Mouse (Mus musculus) ES-CJ7 (cell line): ENCODE data around the gene Nfam1.
"Not testable (repeated sequence)": the region's sequence is repeated elsewhere in the genome, so short reads cannot be mapped to it uniquely, and the experiment has no call there.

ENCODE experiments used
- DNase-seq: peaks from one replicate; pipeline ENCODE4 v3.0.0; 2011; ENCODE audit warnings: low read depth, low spot score

Gene Nfam1

GRCm38 (mm10) chr15:83032981-83033541, at the start of gene Nfam1:
Gene Nfam1 (minus strand): TSS chr15:83033306.
- DNase-seq = no peak

- no peak for DNase-seq
Measured at GRCm38 (mm10) chr15:83075607-83076525, 42.8 kb upstream of the Nfam1 start.

GRCm38 (mm10) chr15:83074179-83074578, 41.1 kb upstream of the Nfam1 start:
- no peak for DNase-seq

- no peak for DNase-seq
Measured at GRCm38 (mm10) chr15:83071752-83072151, 38.6 kb upstream of the Nfam1 start.

- DNase-seq = no peak
Measured at GRCm38 (mm10) chr15:83070942-83071341, 37.8 kb upstream of the Nfam1 start.

GRCm38 (mm10) chr15:83068270-83068669, 35.2 kb upstream of the Nfam1 start:
- DNase-seq = no peak

GRCm38 (mm10) chr15:83065543-83065942, 32.4 kb upstream of the Nfam1 start:
- no peak for DNase-seq

- not testable (repeated sequence) for DNase-seq
Measured at GRCm38 (mm10) chr15:83062582-83062981, 29.5 kb upstream of the Nfam1 start.

- no peak for DNase-seq
Measured at GRCm38 (mm10) chr15:83061689-83062088, 28.6 kb upstream of the Nfam1 start.

- DNase-seq = no peak
Measured at GRCm38 (mm10) chr15:83059233-83059660, 26.1 kb upstream of the Nfam1 start.

- DNase-seq = peak; percentile 72
Measured at GRCm38 (mm10) chr15:83057533-83057932, 24.4 kb upstream of the Nfam1 start.

GRCm38 (mm10) chr15:83056378-83057083, 23.4 kb upstream of the Nfam1 start:
- DNase-seq = no peak

- DNase-seq = no peak
Measured at GRCm38 (mm10) chr15:83055569-83055968, 22.5 kb upstream of the Nfam1 start.

GRCm38 (mm10) chr15:83053261-83053660, 20.2 kb upstream of the Nfam1 start:
- DNase-seq = no peak

- no peak for DNase-seq
Measured at GRCm38 (mm10) chr15:83052341-83053104, 19.4 kb upstream of the Nfam1 start.

GRCm38 (mm10) chr15:83046730-83047129, 13.6 kb upstream of the Nfam1 start:
- DNase-seq = no peak

- peak; percentile 68 for DNase-seq
Measured at GRCm38 (mm10) chr15:83046308-83046707, 13.2 kb upstream of the Nfam1 start.

- peak; percentile 79 for DNase-seq
Measured at GRCm38 (mm10) chr15:83045565-83045964, 12.5 kb upstream of the Nfam1 start.

- DNase-seq = no peak
Measured at GRCm38 (mm10) chr15:83043362-83043708, 10.2 kb upstream of the Nfam1 start.

- DNase-seq = no peak
Measured at GRCm38 (mm10) chr15:83042655-83043361, 9.7 kb upstream of the Nfam1 start.

- no peak for DNase-seq
Measured at GRCm38 (mm10) chr15:83040156-83040555, 7.0 kb upstream of the Nfam1 start.
